Mouse (Mus musculus) liver, adult 2 months (tissue): Measurements from ENCODE around the gene Glis2.

Experiments used
- CTCF ChIP-seq: fragments of 200-500 bp; IDR thresholded peaks from 2 replicates; pipeline ENCODE4 v1.5.1; 2011; ENCODE audit warnings: low read depth, low read length, control low read depth
- POLR2A ChIP-seq: fragments of 200-500 bp; IDR thresholded peaks from 2 replicates; pipeline ENCODE4 v1.6.1; 2011; ENCODE audit warnings: low read length, control low read depth; ENCODE audit not compliant: insufficient read depth; ENCODE audit errors: extremely low read depth

- TF ChIP-seq POLR2A (no peak), CTCF (no peak)
Observed at GRCm38 (mm10) chr16:4633661-4634060, 39.1 kb downstream of the Glis2 start.
